Mouse (Mus musculus) retina, postnatal 1 day (tissue): ENCODE results near the gene Olfr1080.
"Not testable (repeated sequence)": the region's sequence is repeated elsewhere in the genome, so short reads cannot be mapped to it uniquely, and the experiment has no call there.

Experiments
- DNase-seq: peaks from one replicate; pipeline ENCODE4 v3.0.0-alpha.2; 2012

The Olfr1080 gene

GRCm38 (mm10) chr2:86558135-86558534, at the start of gene Olfr1080:
Gene Olfr1080 (minus strand): TSS chr2:86558235.
- not testable (repeated sequence) for DNase-seq

- DNase-seq = not testable (repeated sequence)
Observed at GRCm38 (mm10) chr2:86598866-86599265, 40.8 kb upstream of the Olfr1080 start, which contains the start of gene Olfr1082. Gene Olfr1082 (minus strand): TSS chr2:86598966.

GRCm38 (mm10) chr2:86542380-86542779, 15.7 kb downstream of the Olfr1080 start, which contains the start of gene Olfr1079:
Gene Olfr1079 (minus strand): TSS chr2:86542480.
- no peak for DNase-seq

- no peak for DNase-seq
Observed at GRCm38 (mm10) chr2:86530991-86531390, 27.0 kb downstream of the Olfr1080 start.

DNA sequence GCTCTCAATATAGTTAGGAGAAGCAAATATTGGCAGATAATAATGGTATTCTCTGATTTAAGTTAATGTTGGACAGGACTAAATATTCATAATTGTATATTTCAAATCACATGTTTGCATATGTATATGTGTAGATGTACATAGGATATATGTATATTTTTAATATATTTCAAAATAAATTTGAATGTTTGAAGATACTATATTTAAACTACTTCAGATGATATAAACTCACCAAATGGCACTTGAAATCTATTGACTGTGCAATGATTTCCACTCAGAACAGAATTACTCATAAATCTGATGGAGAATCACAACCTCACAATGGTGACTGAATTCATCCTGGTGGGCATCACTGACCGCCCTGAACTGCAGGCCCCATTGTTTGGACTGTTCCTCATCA, 49.9 kb downstream of the Olfr1080 start, which contains the start of gene Olfr1076:
Olfr1076 (plus strand) TSS at position 301 of the 400 bp plus-strand sequence.
- no peak for DNase-seq
